Mouse (Mus musculus) lung, embryonic 15.5 days (tissue): Measurements from ENCODE around the gene Aox1. TPM values are rescaled to one million over a fixed set of nuclear protein-coding genes. Genes with fewer than 3 reads are reported as not detected.

ENCODE experiments used
- ATAC-seq: fragments of 200-750 bp; cut with Nextera tagmentation; 2 replicates; pipeline ENCODE4 v1.8.0; 2017; ENCODE audit warnings: moderate number of reproducible peaks, borderline replicate concordance; ENCODE audit not compliant: low FRiP score, low TSS enrichment; ENCODE audit errors: extremely low read depth
- H3K27ac ChIP-seq: fragments of 300-500 bp; sonication (generic); 2 replicates; pipeline ENCODE4 v1.5.1; 2015; ENCODE audit warnings: moderate library complexity, mild to moderate bottlenecking, inconsistent platforms
- H3K27me3 ChIP-seq: fragments of 300-500 bp; sonication (generic); 2 replicates; pipeline ENCODE4 v1.6.1; 2015; ENCODE audit warnings: inconsistent platforms
- H3K36me3 ChIP-seq: fragments of 300-500 bp; sonication (generic); 2 replicates; pipeline ENCODE4 v1.6.1; 2015; ENCODE audit warnings: inconsistent platforms
- H3K4me1 ChIP-seq: fragments of 300-500 bp; sonication (generic); 2 replicates; pipeline ENCODE4 v1.6.1; 2015; ENCODE audit warnings: inconsistent platforms
- H3K4me2 ChIP-seq: fragments of 300-500 bp; sonication (generic); 2 replicates; pipeline ENCODE4 v1.6.1; 2015; ENCODE audit warnings: inconsistent platforms, mild to moderate bottlenecking, moderate library complexity
- H3K4me3 ChIP-seq: fragments of 300-500 bp; sonication (generic); 2 replicates; pipeline ENCODE4 v1.5.1; 2015; ENCODE audit warnings: mild to moderate bottlenecking, inconsistent platforms
- H3K9ac ChIP-seq: fragments of 300-500 bp; sonication (generic); 2 replicates; pipeline ENCODE4 v1.6.1; 2015; ENCODE audit warnings: inconsistent platforms
- H3K9me3 ChIP-seq: fragments of 300-500 bp; sonication (generic); 2 replicates; pipeline ENCODE4 v1.6.1; 2016; ENCODE audit warnings: inconsistent platforms
- WGBS: fragments of 180-500 bp; shearing (Covaris S2); methylation state at CpG from one replicate; pipeline ENCODE4 v1.1.7; 2015; 5-methylcytosine and 5-hydroxymethylcytosine counted together
- polyA plus RNA-seq: library from polyadenylated mRNA; unstranded; fragments of >200 nt; fragmentation: Nextera tagmentation; extraction: Ambion mirVana; gene quantifications from 2 replicates; pipeline ENCODE4 v1.2.1, GENCODE M21; 2015

The Aox1 gene
- polyA plus RNA-seq, 1 experiment from 2014 or later: 0.77 TPM

DNA sequence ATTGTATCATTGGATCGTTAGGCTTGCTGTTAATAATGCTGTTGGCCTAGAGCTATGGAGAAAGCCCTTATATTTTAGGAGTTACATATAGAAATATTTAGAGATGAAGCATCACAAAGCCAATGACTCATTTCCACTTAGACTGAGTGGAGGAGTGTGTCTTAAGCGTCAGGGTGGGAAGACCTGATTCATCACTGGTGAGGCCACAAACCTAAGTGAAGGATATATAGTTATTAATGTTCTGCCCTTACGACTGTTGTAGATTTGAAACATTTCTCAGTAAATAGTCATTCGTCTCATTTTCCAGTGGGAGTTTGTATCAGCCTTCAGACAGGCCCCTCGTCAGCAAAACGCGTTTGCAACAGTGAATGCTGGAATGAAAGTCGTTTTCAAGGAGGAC is 122.5 kb downstream of the Aox1 start:
- Histone ChIP-seq H3K27me3 (no peaks in the 10 kb centered on the region), H3K36me3 (no peaks in the 10 kb centered on the region), H3K4me2 (no peak overlapping the region), H3K4me1 (no peaks in the 10 kb centered on the region), H3K4me3 (no peak overlapping the region), H3K27ac (no peak overlapping the region), H3K9me3 (no peaks in the 10 kb centered on the region), H3K9ac (no peak overlapping the region)
- no peak for ATAC-seq
- 63% methylated on average over 8 of the region's 8 CpGs for WGBS

Other genes with a start within 250 kb of the Aox1 start
- 24.7 and 25.4 TPM in 2 replicates for gene Sgo2a, start 34.0 kb upstream of the Aox1 start, polyA plus RNA-seq
- gene Kctd18, start 11.0 kb upstream of the Aox1 start, polyA plus RNA-seq: 16.8 and 17.7 TPM in 2 replicates
- gene Aox3, start 83.2 kb downstream of the Aox1 start, polyA plus RNA-seq: 1.3 and 1.4 TPM in 2 replicates
- gene Aox4, start 180.5 kb downstream of the Aox1 start, polyA plus RNA-seq: 0.02 TPM in 1 of 2 replicates, not detected in the other
- gene Aox2, start 248.4 kb downstream of the Aox1 start, polyA plus RNA-seq: 0.04 TPM in 1 of 2 replicates, not detected in the other